Mouse (Mus musculus): ENCODE measurements at regions not wholly inside any gene's neighbourhood (a gene's known extent, or its start where the extent isn't known, plus 50 kb on each side); places are given as distances from the start of the nearest gene placed in this dataset.
"Not testable (repeated sequence)": the region's sequence is repeated elsewhere in the genome, so short reads cannot be mapped to it uniquely, and the experiment has no call there.

DNA sequence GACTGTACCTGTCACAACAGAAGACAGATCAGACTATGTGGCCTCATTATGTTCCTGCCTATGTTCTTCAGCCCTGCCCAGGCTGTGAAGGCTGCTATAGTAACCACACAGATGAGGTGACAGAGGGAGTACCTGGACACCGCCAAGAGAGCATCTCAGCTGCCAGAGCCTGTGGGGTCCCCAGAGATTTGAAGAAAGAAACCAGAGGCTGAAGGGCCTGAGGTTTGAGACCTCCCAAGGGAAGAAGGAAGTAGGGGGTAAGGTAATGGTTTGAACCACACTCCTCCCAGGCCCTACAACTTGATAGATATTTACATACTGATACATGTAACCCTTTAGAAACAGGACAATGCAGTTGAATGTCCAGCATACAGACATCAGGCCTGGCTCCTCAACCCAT lies 407.7 kb downstream of the Ptpru start:
- no peak for DNase-seq

DNA sequence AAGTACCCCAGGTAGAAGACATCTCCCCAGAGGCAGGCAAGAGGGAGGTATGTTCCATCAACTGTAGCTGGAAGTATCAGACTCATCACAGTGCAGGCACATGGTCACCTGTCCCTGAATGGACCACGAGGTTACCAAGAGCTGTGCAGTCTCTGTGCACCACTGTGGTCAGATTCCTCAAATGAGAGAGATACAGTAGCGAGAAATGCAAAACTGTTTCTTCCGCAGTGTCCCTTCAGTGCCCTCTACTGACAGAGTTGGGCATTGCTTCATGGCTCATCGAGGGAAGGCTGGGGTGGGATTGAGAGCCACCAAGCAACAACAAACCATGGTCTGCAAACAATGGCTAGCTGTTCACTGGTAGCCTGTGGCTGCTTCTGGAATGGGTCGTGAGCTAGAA lies 406.9 kb downstream of the Ptpru start:
- DNase-seq: peak; percentile 85

DNA sequence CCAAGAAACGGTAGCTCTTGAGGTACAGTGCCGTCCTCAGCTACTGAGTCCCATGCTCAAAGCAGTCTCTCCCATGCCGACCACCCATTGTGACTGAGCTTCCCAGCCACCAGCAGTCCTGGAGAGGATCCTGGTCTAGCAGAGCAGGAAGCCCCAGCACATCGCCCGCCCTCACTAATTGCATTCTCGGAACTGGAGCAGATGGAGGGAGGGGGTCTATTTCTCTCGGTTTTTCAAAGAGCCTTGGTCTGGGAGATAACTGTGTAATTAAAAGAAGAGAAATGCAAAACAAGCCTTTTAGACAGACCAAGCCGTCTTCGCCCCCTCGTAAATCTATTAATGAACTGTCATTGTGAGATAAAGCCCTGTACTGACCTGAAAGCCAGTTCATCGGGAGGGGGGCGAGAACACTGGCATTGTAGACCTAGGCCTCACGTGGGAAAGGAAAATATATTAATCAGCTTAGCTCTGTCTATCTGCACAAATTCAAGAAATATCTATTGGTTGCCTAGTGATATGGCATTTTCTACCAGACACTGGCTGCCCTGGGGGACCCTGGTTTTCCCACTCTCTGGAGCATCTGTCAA lies 405.4 kb downstream of the Ptpru start:
- no peak for DNase-seq

DNA sequence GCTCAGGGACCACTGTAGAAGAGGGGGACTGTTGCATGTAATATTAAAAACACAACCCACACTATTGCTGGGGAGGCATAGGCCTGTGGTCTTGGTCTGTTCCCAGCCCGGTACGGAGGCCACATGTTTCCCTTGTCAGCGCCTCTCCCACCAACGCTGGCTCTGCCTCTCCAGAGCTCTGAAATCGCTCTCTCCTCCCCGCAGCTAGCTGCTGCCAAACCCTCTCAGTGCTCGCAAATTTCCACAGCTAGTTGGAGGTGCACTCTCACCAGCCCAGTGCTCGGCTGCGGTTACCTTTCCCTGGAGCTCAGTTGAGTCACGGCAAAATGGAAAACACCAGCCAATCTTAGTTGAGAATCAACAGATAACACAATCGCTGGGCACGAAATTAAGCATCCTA lies 402.9 kb downstream of the Ptpru start:
- no peak for DNase-seq

GRCm38 (mm10) chr4:131438403-131438802 lies 399.7 kb downstream of the Ptpru start:
- DNase-seq: no peak

- no peak for DNase-seq
These were observed 399.2 kb downstream of the Ptpru start for GRCm38 (mm10) chr4:131438883-131439282.

- no peak for DNase-seq
These were observed 397.2 kb downstream of the Ptpru start for GRCm38 (mm10) chr4:131440845-131441244.

DNA sequence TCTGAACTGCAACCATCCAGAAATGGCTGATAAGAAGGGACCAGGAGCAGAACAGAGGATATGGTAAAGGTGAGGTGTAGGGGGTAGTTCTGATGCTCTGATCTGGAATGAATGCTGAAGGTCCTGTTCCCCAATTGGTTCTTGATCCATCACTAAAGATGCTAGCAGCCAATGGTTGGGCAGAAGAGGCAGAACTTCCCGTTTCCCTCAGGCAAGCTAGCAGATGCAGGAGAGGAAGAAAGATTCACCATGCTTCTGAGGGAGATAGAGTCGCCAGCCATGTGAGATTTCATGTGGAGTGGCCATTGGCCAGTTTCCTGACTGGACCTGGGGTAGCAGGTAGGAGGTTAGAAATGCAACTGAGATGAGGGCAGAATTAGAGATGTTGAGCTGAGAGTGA lies 394.6 kb downstream of the Ptpru start:
- DNase-seq: no peak

GRCm38 (mm10) chr4:131450296-131450695 lies 387.8 kb downstream of the Ptpru start:
- not testable (repeated sequence) for DNase-seq

GRCm38 (mm10) chr4:131457551-131457950 lies 380.5 kb downstream of the Ptpru start:
- DNase-seq: no peak

DNA sequence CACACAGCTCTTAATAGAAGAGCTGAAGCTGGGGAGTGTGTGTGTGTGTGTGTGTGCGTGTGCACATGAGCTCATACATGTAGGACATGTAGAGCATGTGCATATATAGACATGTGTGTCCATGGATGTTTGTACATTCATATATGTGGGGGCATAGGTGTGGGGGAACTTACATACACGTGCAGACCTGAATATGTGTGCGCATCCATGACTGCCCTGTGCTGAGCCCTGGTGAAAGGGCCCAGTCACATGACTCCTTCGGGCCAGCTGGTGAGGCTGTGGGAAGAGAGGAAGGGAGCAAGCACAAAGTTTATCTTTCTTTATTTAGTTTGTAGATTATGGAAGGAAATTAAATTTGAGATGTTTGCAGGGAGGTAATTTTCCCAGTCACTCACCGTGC lies 378.3 kb downstream of the Ptpru start:
- DNase-seq: no peak

- no peak for DNase-seq
These were observed 376.8 kb downstream of the Ptpru start for GRCm38 (mm10) chr4:131461312-131461711.

- no peak for DNase-seq
These were observed 376.4 kb downstream of the Ptpru start for GRCm38 (mm10) chr4:131461728-131462127.

GRCm38 (mm10) chr4:131475023-131475422 lies 363.1 kb downstream of the Ptpru start:
- no peak for DNase-seq

GRCm38 (mm10) chr4:131478923-131479322 lies 359.2 kb downstream of the Ptpru start:
- DNase-seq: no peak

DNA sequence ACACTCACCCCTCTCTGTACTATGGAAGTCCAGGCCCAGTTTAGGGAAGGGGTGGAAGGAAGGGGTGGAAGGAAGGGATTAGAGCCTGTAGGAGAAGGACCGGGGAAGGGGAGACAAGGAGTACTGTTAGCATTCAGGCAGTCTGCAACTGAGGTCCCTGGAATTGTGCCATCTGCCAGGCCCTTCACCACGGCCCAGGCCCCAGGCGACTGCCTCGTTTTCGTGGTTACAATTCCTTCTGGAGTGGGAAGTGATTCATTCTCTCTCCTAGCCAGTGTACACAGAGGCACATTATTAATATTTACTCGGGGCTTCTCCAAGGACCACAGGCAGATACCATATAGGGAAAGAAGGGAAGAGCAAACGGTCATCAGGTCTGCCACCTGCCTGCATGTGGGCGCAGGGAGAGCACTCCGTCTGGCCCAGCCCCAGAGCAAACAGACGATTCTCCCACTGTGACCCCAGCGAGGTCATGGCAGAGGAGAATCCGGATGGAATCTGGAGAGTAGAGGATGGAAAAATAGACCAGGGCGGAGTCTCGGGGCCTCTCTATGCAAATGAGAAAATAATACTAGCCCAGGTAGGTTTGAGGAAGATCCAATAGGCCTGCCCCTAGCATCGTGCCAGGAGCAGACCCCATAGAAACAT lies 354.0 kb downstream of the Ptpru start:
- no peak for DNase-seq

- DNase-seq: no peak
These were observed 353.4 kb downstream of the Ptpru start for GRCm38 (mm10) chr4:131484607-131485111.

GRCm38 (mm10) chr4:131485126-131485825 lies 352.8 kb downstream of the Ptpru start:
- no peak for DNase-seq

DNA sequence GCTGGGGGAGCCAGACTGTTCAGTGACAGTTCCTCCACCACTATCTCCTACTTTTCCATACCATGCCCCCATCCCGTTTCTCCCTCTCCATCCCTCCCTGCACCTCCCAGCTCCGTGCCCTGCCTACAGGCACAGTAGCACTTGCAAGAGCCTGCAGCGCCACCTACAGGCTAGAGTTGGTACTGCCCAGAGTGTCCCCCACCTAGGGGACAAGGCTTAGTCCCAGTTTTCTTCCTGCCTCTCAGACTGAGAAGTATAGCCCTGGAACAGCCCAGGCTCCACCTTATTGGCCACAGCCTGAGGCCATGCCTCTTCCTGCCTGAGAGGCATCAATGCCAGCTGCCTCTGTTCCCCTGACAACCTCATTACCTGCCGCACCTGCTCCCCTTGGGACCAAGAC lies 351.3 kb downstream of the Ptpru start:
- peak; percentile 87 for DNase-seq

DNA sequence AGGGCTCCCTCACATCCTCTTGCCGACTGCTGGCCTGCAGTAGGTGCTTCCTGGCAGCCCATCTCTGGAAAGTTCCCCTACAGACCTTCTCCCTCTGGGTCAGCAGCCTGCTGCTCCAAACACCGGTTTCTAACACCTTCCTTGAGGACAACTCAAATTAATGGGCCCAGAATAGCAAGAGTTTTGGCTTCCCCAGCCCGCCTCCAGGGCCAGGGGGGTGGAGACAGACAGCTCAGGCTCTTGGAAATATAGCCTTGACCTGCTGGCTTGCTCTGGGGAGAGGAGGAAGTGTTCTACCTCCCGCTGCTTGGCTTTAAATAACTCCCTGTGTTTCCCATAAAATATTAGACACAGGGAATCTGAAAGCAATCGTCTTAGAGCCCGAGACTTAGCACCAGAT lies 349.8 kb downstream of the Ptpru start:
- no peak for DNase-seq

DNA sequence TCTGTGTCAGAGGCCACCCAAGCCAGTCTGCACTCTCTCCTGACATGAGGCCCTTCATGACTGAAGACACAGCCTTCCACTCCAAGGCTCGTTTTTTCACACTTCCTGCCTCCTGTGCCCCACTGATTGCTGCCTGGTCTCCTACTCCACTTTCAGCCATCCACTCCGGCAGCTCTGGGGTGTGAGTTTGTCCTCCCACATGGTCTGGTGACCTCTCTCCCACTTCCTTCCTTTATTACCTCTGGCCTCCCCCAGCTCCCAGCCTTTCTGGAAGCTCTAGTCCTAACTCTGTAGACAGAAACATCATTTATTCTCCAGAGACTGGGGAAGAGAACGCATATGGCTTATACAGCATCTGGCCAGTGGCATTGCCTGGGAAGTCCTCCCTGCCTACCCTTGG lies 349.0 kb downstream of the Ptpru start:
- DNase-seq: no peak

- no peak for DNase-seq
These were observed 346.1 kb downstream of the Ptpru start for GRCm38 (mm10) chr4:131491960-131492359.

- DNase-seq: no peak
These were observed 344.4 kb downstream of the Ptpru start for GRCm38 (mm10) chr4:131493726-131494125.

DNA sequence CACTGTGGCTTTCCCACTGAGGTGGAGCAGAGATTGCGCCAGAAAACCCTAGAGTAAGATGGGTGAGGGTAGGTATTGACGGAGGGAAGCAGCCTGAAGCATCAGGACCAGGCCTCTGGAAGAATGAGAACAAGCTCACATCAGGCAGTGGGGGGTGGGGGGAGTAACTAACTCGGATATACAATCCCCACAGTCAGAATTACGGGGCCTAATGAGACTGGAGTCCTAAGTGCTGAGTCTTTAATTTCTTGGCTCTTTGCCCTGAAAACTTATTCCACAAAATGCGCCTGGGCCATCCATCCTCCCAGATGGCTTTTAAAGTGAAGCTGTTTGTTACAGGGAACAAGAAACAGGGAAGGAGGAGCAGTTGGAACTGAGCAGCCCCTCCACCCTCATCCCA lies 341.2 kb downstream of the Ptpru start:
- DNase-seq: no peak
